Mouse (Mus musculus) forebrain, embryonic 16.5 days (tissue): ENCODE data around the gene Cldn19. TPM values are rescaled to one million over a fixed set of nuclear protein-coding genes. Genes with fewer than 3 reads are reported as not detected.

ENCODE experiments used
- ATAC-seq: fragments of 200-750 bp; cut with Nextera tagmentation; 2 replicates; pipeline ENCODE4 v1.8.0; 2017; ENCODE audit warnings: mild to moderate bottlenecking, moderate library complexity
- H3K27ac ChIP-seq: fragments of 300-500 bp; sonication (generic); 2 replicates; pipeline ENCODE4 v1.5.1; 2014; ENCODE audit warnings: low read length, control low read depth
- H3K27me3 ChIP-seq: fragments of 300-500 bp; sonication (generic); replicated peaks from 2 replicates; pipeline ENCODE4 v1.6.1; 2014; ENCODE audit warnings: low read length; ENCODE audit not compliant: control insufficient read depth, insufficient read depth
- H3K36me3 ChIP-seq: fragments of 300-500 bp; sonication (generic); 2 replicates; pipeline ENCODE4 v1.6.1; 2014; ENCODE audit not compliant: control insufficient read depth, insufficient read depth
- H3K4me1 ChIP-seq: fragments of 300-500 bp; sonication (generic); replicated peaks from 2 replicates; pipeline ENCODE4 v1.6.1; 2014; ENCODE audit warnings: low read length; ENCODE audit not compliant: control insufficient read depth, insufficient read depth
- H3K4me2 ChIP-seq: fragments of 300-500 bp; sonication (generic); 2 replicates; pipeline ENCODE4 v1.6.1; 2014; ENCODE audit warnings: mild to moderate bottlenecking, low read length, control low read depth
- H3K4me3 ChIP-seq: fragments of 300-500 bp; sonication (generic); replicated peaks from 2 replicates; pipeline ENCODE4 v1.5.1; 2014; ENCODE audit warnings: mild to moderate bottlenecking, low read length, control low read depth
- H3K9ac ChIP-seq: fragments of 300-500 bp; sonication (generic); replicated peaks from 2 replicates; pipeline ENCODE4 v1.6.1; 2014; ENCODE audit warnings: low read depth, low read length, control low read depth
- H3K9me3 ChIP-seq: fragments of 300-500 bp; sonication (generic); 2 replicates; pipeline ENCODE4 v1.6.1; 2016; ENCODE audit warnings: low read length; ENCODE audit not compliant: control insufficient read depth
- WGBS: fragments of 180-500 bp; shearing (Covaris S2); extraction: QIAGEN DNeasy Blood & Tissue Kit; methylation state at CpG from one replicate; pipeline ENCODE4 v1.1.7; 2014; 5-methylcytosine and 5-hydroxymethylcytosine counted together
- polyA plus RNA-seq: library from polyadenylated mRNA; unstranded; fragments of >200 nt; fragmentation: Nextera tagmentation; extraction: Ambion mirVana; gene quantifications from 2 replicates; pipeline ENCODE4 v1.2.1, GENCODE M21; 2015

The Cldn19 gene
- 0.08 and 0.09 TPM in 2 replicates for polyA plus RNA-seq

DNA sequence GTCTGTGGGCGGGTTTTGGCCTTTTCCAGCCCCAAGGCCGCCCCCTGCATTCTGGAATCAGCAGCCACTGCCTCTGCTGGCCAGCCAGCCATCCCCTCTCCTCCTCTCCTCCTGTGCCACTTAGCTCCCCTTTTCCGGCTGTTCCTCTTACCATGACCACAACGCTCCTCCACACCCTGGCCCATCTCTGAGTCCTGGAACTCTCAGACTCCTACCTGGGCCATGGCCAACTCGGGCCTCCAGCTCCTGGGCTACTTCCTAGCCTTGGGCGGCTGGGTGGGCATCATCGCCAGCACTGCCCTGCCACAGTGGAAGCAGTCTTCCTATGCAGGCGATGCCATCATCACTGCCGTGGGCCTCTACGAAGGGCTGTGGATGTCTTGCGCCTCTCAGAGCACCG is at the start of gene Cldn19:
Gene Cldn19 (plus strand): TSS at position 64 of the 400 bp plus-strand sequence.
- 67% methylated on average over 12 of the region's 12 CpGs for WGBS
- peak within 1 kb of the TSS; percentile 27; the same call in 1 of the 2 replicates for H3K9ac ChIP-seq

DNA sequence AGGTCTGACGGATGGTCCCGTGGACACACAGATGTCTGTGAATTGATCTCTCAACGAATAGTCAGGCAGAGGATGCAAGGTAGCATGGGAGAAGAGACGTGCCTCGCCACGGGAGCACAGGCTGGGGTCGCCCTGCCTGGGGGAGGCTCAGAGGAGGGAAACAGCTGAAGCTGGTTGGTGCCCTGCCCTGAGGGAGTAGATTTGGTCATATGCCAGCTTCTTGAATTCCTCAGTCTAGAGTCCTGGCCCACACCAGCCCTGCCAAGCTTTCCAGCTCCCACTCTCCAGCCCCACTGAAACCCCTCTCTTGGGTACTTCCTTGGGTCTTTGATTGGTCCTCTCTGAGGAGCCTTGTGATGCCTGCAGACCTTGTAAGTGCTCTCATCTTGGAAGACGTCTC is 38.5 kb upstream of the Cldn19 start:
- Histone ChIP-seq H3K27me3 (no peaks in the 10 kb centered on the region), H3K4me1 (no peaks in the 10 kb centered on the region), H3K27ac (no peak overlapping the region), H3K4me3 (no peak overlapping the region), H3K9ac (no peak overlapping the region), H3K36me3 (no peaks in the 10 kb centered on the region), H3K4me2 (no peak overlapping the region), H3K9me3 (no peaks in the 10 kb centered on the region)
- ATAC-seq: peak; percentile 43; the same call in 1 of the 2 replicates
- 74% methylated on average over 8 of the region's 8 CpGs for WGBS

More for the DNA sequence above, at the start of gene Cldn19:
- H3K27ac ChIP-seq: peak within 1 kb of the TSS; percentile 48; the same call in 1 of the 2 replicates
- ATAC-seq: no peak
- H3K9me3 ChIP-seq: no peaks in the 10 kb centered on the region
- H3K27me3 ChIP-seq: no peaks in the 10 kb centered on the region
- peaks cover 17% of the 10 kb centered on the region for H3K4me1 ChIP-seq
- no peaks in the 10 kb centered on the region for H3K36me3 ChIP-seq
- H3K4me3 ChIP-seq: no peak within 1 kb of the TSS
- no peak within 1 kb of the TSS for H3K4me2 ChIP-seq

DNA sequence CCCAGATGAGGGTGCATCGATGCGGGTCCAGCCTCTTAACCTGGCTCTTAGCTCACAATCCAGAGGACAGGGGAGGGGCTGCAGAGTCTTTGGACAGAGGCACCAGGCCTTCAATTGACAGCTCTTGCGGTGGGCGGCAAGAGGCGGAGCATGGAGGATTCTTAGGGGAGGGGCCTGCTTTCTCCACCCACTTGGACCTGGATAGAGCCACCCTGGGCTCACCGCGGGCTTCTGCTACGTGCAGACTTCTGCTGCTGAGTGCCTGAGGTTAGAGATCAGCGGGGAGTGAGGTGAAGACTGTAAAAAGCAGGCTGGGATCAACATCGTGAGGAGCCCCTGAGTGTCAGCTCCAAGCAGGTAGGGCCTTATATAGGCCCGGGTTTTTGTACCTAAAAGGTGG is 37.0 kb upstream of the Cldn19 start, which contains the start of gene Tmem269:
Gene Tmem269 (minus strand): TSS at position 49 of the 400 bp plus-strand sequence.
- H3K27me3 ChIP-seq: no peaks in the 10 kb centered on the region
- no peaks in the 10 kb centered on the region for H3K36me3 ChIP-seq
- H3K9ac ChIP-seq: no peak within 1 kb of the TSS
- no peak within 1 kb of the TSS for H3K27ac ChIP-seq
- H3K4me3 ChIP-seq: no peak within 1 kb of the TSS
- 9% methylated on average over 11 of the region's 11 CpGs for WGBS
- ATAC-seq: no peak; the same call in 1 of the 2 replicates
- no peaks in the 10 kb centered on the region for H3K4me1 ChIP-seq
- no peaks in the 10 kb centered on the region for H3K9me3 ChIP-seq
- no peak within 1 kb of the TSS for H3K4me2 ChIP-seq

DNA sequence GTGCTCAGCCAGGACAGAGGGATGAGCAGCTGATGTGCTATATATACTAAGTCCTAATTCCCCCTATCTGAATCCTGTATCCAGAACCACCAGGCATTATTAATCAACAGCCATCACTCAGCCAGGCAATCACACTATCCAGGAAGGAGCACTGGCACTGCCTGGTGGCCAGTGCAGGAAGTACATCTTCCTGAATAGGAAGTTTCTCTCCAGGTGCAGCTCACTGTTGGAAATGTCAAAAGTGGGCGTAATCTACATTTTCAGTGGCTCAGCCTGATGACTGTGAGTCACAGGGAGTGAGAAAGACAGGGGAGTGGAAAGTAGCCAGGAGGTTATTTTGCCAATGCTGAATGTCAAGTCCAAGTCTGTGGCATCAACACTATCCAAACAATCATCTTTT is 31.5 kb upstream of the Cldn19 start:
- Histone ChIP-seq H3K9me3 (no peaks in the 10 kb centered on the region), H3K4me1 (no peaks in the 10 kb centered on the region), H3K4me3 (no peak overlapping the region), H3K27ac (no peak overlapping the region), H3K27me3 (no peaks in the 10 kb centered on the region), H3K9ac (no peak overlapping the region), H3K36me3 (peaks cover 25% of the 10 kb centered on the region), H3K4me2 (no peak overlapping the region)
- 86% methylated on average over 1 of the region's 1 CpGs for WGBS
- no peak for ATAC-seq

DNA sequence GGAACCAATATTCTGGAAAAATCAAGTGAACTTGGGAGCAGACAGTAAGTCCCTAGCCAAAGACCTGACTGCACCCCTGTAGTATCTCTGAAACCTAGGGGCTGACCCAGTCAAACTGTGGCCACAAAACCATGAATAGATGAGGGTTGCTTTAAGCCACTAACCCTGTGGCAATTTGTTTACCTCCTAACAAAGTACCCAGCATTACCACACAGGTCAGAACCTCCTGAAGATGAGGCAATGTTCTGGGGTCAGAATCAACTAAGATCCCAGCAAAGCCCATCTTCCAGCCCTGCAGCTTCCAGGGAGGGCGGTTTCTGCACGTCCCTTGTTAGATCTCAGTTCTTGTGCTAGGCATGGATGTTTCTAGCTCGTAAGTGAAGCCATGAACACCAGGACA is 30.7 kb upstream of the Cldn19 start:
- peaks cover 25% of the 10 kb centered on the region for H3K36me3 ChIP-seq
- 88% methylated on average over 3 of the region's 3 CpGs for WGBS

DNA sequence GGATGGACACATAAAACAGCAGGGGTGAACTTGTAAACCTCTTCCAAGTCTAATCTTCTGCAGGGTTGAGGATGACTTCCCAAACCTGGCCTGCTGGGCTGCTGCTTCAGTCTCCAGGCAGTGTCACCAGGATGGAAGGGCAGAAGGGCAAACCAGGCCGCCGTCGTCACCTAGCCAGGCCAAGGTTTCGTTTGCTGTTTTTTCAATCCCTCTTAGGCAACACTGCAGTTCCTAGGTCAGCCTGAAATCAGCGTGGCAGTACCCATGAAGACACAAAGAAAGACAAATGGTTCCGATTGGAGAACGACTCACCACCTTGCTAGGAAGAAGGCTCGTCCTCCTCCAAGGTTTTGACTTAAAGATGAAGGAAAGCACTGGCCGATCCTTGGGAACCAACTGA is 29.5 kb upstream of the Cldn19 start:
- H3K4me3 ChIP-seq: no peak overlapping the region
- H3K4me1 ChIP-seq: no peaks in the 10 kb centered on the region
- H3K36me3 ChIP-seq: peaks cover 25% of the 10 kb centered on the region
- no peaks in the 10 kb centered on the region for H3K27me3 ChIP-seq
- H3K9ac ChIP-seq: no peak overlapping the region
- H3K27ac ChIP-seq: no peak overlapping the region
- H3K4me2 ChIP-seq: no peak overlapping the region
- no peaks in the 10 kb centered on the region for H3K9me3 ChIP-seq
- WGBS: 94% methylated on average over 9 of the region's 9 CpGs
- no peak for ATAC-seq

More for the DNA sequence above, 30.7 kb upstream of the Cldn19 start:
- H3K4me1 ChIP-seq: no peaks in the 10 kb centered on the region
- H3K27me3 ChIP-seq: no peaks in the 10 kb centered on the region
- no peak for ATAC-seq
- no peaks in the 10 kb centered on the region for H3K9me3 ChIP-seq
- H3K27ac ChIP-seq: no peak overlapping the region
- H3K4me2 ChIP-seq: no peak overlapping the region
- no peak overlapping the region for H3K9ac ChIP-seq
- H3K4me3 ChIP-seq: no peak overlapping the region

DNA sequence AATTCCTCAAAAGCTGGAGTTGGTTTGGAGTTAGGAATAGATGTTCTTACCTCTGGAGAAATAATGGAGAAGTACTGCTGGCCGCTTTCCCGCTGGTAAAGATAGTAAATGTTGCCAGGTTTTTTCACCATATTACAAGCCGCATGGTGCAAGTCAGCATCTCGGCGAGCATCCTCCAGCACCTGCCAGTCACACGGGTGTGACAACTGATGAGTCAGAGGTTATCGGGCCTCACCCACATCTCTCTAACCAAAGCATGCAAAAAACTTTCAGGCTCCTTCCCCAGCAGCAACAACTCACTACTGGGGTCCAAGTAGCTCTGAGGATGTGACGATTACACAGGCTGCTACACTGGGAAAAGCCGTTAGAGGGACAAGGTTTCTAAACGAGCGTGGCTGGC is 28.5 kb upstream of the Cldn19 start:
- 92% methylated on average over 11 of the region's 11 CpGs for WGBS
- Histone ChIP-seq H3K4me3 (no peak overlapping the region), H3K4me2 (no peak overlapping the region), H3K9ac (no peak overlapping the region), H3K9me3 (no peaks in the 10 kb centered on the region), H3K27me3 (no peaks in the 10 kb centered on the region), H3K27ac (no peak overlapping the region), H3K4me1 (peaks cover 5% of the 10 kb centered on the region), H3K36me3 (peaks cover 25% of the 10 kb centered on the region)
- ATAC-seq: no peak

DNA sequence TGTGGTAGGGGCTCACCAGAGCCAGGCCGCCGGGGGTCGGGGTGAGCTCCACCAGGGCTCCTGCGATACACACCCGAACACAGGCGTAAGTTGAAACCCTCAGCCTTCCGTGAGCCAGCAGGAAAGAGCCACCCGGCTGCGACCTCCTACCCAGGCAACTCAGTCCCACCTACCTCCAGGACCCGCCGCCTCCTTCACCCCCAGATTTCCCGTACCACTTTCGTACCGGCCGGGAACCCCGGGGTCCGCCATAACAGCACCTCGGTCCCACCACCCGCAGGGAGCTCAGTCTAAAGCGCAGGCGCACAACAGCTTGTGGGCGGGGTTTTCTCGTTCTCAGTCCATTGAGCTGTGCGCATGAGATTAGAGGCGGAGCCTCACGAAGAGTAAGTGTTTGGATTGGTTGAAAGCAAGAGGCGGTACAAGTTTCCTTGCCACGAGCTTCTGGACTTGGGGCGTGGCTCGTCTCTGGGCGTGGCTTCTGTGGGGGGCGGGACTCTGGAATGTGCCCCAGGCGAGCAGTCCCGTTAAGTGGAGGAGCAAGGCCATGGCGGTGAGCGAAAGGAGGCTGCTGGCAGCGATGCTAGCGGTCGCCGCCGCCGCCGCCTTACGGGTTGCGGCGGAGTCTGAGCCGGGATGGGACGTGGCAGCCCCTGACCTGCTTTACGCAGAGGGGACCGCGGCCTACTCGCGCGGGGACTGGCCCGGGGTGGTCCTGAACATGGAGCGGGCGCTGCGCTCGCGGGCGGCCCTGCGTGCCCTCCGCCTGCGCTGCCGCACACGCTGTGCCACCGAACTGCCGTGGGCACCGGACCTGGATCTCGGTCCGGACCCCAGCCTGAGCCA is 22.6 kb upstream of the Cldn19 start, which contains the start of the genes AU022252 and P3h1:
Gene AU022252 (minus strand): TSS at position 303 of the 846 bp plus-strand sequence.
Gene P3h1 (plus strand): TSS at position 506 of the 846 bp plus-strand sequence.
- H3K9ac ChIP-seq: peak within 1 kb of the TSS; percentile 79
- ATAC-seq: peak; percentile 96
- H3K36me3 ChIP-seq: peaks cover 2% of the 10 kb centered on the region; the same call in 1 of the 2 replicates
- peaks cover 16% of the 10 kb centered on the region for H3K4me1 ChIP-seq
- H3K4me2 ChIP-seq: peak within 1 kb of the TSS; percentile 91
- no peaks in the 10 kb centered on the region for H3K9me3 ChIP-seq
- no peaks in the 10 kb centered on the region for H3K27me3 ChIP-seq
- under 1% methylated on average over 71 of the region's 71 CpGs for WGBS
- H3K27ac ChIP-seq: peak within 1 kb of the TSS; percentile 60
- peak within 1 kb of the TSS; percentile 86 for H3K4me3 ChIP-seq

DNA sequence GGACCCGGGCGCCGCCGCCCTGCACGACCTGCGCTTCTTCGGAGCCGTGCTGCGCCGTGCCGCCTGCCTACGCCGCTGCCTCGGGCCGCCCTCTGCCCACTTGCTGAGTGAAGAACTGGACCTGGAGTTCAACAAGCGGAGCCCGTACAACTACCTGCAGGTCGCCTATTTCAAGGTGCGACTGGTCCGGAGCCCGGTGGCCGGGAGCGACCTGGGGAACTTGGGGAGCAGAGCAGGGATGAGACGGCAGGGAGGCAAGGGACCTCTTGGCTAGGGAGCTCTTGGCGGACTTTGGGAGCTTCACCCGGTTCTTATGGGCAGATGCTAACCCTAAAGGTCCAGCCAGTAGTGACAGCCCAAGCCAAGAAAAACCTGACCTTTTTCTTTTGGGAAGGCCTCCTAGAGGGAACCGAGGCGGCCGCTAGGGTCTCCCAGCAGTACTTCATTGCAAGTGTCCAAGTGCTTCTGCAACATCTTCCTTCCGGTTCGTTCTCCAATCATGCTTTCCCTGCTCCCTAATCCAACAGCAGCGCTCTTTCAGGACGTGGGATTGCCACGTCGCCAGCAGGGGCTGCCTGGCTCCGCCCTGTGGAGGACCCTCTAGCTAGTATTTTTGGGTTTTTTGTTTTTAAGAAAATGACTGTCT is 21.8 kb upstream of the Cldn19 start:
- H3K9ac ChIP-seq: peak overlapping the region; percentile 79
- H3K27ac ChIP-seq: peak overlapping the region; percentile 60
- no peaks in the 10 kb centered on the region for H3K27me3 ChIP-seq
- H3K4me1 ChIP-seq: peaks cover 16% of the 10 kb centered on the region
- peak; percentile 45 for ATAC-seq
- H3K9me3 ChIP-seq: no peaks in the 10 kb centered on the region
- under 1% methylated on average over 35 of the region's 36 CpGs for WGBS
- peak overlapping the region; percentile 86 for H3K4me3 ChIP-seq
- peak overlapping the region; percentile 91 for H3K4me2 ChIP-seq
- 0 out of 2 replicates have a peak, but pooled peaks cover 2% of the 10 kb centered on the region for H3K36me3 ChIP-seq
